Mouse (Mus musculus): ENCODE data around the gene Togaram2. TPM values are rescaled to one million over a fixed set of nuclear protein-coding genes. Genes with fewer than 3 reads are reported as not detected.
A peak's percentile ranks its signal among the peaks of the same experiment; 100 is the strongest.

Gene Togaram2
- total RNA-seq, 2 experiments from 2014 or later: not detected

DNA sequence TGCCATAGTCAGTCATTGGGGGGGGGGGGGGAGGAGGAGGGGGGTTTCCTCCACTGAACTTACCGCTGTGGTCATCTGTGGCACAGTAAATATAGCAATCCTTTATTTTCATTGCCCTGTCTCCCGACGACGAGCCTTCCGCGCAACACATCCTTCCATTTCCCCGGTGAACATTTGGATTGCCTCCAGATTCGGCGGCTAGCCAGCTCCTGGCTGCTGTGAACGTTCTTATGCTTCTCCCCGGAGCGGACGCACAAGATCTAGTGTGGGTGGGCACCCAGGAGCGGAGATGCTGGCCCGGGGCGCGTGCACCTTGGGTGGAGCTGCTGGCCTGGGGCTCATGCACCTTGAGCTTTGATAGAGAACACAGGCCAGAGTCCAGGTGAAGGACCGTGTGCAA lies 1.8 kb downstream of the Togaram2 start:
- no peak for ATAC-seq (replicated peaks; ENCODE audit: poor library complexity, severe bottlenecking)

- ATAC-seq (replicated peaks; ENCODE audit: poor library complexity, severe bottlenecking): no peak
Observed at GRCm38 (mm10) chr17:71681666-71682065, 8.6 kb downstream of the Togaram2 start.

GRCm38 (mm10) chr17:71682379-71682778 lies 9.3 kb downstream of the Togaram2 start:
- ATAC-seq (replicated peaks; ENCODE audit: poor library complexity, severe bottlenecking): no peak

GRCm38 (mm10) chr17:71683281-71683680 lies 10.2 kb downstream of the Togaram2 start:
- no peak for ATAC-seq (replicated peaks; ENCODE audit: poor library complexity, severe bottlenecking)

DNA sequence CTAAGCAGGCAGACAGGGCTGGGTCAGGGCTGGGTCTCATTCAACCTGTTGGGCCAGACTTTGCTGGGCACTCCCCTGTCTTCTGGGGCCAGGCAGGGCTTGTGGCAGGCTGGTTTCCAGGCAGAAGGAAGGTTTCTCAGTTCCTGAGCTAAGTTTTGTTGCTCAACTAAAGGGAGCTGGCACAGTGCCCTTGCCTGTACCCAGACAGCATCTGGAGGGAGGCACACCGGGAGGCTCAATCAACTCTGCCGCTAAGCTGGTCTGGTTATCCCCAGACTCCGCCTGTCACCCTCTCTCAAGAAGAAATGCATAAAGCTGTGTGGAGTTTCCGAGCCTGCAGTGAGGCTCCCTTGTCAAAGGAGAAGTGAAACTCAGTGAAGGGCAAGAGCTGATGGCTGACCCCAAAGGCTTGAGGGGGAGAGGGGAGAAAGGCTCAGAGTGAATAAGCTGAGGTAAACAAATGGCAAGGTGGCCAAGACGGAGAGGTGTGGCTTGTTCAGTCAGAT lies 11.1 kb downstream of the Togaram2 start:
- ATAC-seq (replicated peaks; ENCODE audit: poor library complexity, severe bottlenecking): peak; percentile 89

DNA sequence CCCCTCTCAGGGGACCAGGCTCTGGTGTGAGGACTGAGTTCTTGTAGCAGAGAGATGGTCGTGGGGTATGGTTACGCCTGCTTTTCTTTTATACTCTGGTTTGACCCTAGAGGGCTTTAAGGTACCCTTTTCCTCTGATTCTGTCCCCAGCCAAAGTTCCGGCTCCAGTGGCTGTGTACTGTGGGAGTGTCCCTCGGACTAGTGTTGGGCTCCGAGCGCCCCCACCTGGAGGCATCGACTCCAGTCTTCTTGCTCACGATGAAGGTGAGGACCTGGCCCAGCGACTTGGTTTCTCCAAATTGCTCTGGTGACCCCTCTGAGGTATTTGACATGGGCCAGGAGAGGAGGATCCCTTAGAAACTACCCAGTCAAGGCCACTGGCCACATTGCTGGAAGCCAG lies 14.4 kb downstream of the Togaram2 start:
- ATAC-seq (replicated peaks; ENCODE audit: poor library complexity, severe bottlenecking): no peak

- ATAC-seq (replicated peaks; ENCODE audit: poor library complexity, severe bottlenecking): no peak
Observed at GRCm38 (mm10) chr17:71689903-71690302, 16.8 kb downstream of the Togaram2 start.

GRCm38 (mm10) chr17:71691361-71691875 lies 18.4 kb downstream of the Togaram2 start:
- peak; percentile 57 for ATAC-seq (replicated peaks; ENCODE audit: poor library complexity, severe bottlenecking)

GRCm38 (mm10) chr17:71693313-71693712 lies 20.3 kb downstream of the Togaram2 start:
- peak; percentile 56 for ATAC-seq (replicated peaks; ENCODE audit: poor library complexity, severe bottlenecking)

DNA sequence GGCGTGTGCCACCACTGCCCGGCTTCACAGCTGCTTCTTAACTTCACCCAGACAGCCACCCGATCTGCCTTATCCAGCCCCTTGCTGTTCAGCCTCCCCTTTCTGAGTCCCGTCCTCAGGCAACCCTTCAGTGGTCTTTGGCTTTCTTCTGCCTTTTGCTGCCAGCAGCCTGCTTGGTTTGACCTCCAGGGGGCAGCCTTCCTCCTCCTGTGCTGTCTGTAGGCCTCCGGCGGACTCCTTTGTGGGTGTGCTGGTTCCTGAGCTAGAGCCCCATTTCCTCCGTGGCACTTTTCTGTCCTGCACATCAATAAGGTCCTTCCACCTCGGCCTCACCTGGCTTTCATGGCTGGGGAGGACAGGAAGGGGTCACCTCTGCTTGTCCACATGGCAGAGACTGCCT lies 20.7 kb downstream of the Togaram2 start:
- ATAC-seq (replicated peaks; ENCODE audit: poor library complexity, severe bottlenecking): no peak; the same call in 1 of the 2 replicates

- no peak for ATAC-seq (replicated peaks; ENCODE audit: poor library complexity, severe bottlenecking)
Observed at GRCm38 (mm10) chr17:71695151-71695550, 22.1 kb downstream of the Togaram2 start.

- ATAC-seq (replicated peaks; ENCODE audit: poor library complexity, severe bottlenecking): no peak
Observed at GRCm38 (mm10) chr17:71695716-71696315, 22.8 kb downstream of the Togaram2 start.

- no peak for ATAC-seq (replicated peaks; ENCODE audit: poor library complexity, severe bottlenecking)
Observed at GRCm38 (mm10) chr17:71696396-71696795, 23.3 kb downstream of the Togaram2 start.

DNA sequence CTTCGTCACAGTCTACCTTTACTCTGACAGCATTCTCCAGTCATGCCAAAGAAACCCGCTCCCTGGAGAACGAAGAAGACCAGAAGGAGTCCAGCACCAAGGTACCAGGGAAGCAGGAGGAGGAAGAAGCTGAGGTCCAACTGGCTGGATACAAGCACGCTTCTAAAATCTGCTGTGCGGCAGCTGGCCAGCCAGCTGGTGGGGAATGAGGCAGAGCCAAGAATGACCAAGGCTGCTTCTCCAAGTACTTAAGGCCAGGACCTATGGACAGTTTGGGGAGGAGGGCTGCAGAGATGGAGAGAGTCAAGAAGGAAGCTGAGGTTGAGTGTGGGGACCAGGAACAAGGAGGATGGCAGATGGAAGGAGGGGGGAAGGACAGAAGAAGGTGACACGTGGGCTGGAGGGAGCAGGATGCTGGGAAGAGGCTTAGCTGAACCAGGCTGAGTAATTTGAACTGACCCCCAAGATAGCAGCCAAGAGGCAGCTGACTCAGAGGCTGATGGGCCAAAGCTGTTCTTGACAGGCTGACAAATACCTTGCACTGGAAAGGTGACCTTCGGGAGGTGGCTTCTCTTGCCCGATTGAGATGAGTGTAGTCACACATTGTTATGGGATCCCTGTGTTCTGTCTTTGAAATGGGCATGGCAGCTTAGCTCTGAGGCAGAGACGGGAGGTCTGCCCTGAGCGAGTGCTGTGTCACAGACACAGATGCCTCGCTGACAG lies 25.0 kb downstream of the Togaram2 start:
- no peak for ATAC-seq (replicated peaks; ENCODE audit: poor library complexity, severe bottlenecking)

DNA sequence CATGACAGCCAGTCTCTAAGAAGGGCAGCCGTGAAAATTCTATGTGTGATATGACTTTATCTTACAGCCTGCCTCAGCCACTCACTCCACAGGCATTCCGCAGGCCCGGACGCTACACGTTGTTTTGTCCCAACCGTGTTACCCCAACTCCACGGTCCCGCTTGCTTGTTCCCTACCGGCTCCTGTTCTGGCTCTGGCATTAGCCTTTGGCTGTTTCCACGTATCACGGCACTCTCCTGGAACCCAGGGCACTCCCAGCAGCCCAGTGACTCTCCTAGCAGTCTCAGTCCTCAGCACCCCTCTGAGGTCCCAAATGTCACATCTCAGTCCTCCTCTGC lies 25.5 kb downstream of the Togaram2 start:
- ATAC-seq (replicated peaks; ENCODE audit: poor library complexity, severe bottlenecking): no peak

DNA sequence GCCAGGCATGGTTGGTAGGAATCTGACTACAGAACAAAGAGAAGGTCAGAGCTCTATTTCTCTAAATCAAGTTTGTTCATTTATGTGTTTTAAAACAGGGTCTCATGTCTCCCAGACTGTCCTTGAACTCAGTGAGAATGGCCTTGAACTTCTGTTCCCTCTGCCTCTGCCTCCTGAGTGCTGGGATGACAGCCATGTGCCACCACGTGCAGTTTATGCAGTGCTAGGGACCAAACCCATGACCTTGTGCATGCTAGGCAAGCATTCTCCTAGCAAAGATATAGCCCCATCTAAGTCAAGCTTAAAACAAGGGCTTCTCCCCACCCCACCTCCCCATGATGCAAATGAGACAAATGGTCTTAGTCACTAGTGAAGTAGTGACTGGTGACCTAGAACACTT lies 32.1 kb downstream of the Togaram2 start:
- ATAC-seq (replicated peaks; ENCODE audit: poor library complexity, severe bottlenecking): no peak

DNA sequence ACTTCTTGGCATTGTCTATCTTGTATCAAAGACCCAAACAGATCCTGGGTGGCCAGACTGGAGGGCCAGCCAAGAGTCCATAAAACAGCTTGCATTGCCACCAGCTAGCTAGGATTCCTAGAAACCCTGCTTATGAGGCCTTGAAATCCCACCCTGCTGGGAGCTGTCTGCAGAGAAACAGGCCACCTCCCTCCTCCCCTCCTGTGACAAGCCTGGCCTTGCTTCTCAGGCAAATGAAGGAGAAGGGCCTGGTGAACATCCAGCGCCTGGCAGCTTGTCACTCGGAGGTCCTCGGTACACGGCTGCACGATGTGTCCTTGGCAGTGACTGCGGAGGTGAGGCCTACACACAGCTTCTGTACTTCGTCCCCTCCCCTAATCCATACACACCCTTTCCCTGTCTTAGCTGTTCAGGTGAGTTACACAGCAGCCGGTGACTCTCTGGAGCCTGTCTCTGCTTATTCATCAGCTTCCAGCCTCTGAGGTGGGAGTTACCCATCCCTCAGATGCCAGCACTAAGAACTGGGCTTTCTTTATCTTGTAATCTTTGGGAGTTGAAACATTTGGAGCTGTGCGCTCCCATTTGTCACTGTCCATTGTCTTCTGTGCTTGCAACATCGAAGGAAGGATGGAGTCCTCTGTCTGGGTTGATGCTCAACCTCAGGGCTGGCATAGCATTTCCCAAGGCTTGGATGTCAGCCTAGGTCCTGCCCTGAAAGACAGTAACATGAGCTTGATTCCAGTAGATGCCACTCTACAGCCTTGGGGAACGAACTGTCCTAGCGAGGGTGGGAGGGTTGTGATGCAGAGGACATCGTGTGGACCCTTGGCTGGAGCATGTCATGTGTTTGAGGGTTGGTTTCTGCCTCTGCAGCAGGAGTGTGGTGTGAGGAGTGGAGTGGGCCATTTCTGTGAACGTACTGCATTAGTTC lies 32.8 kb downstream of the Togaram2 start:
- no peak for ATAC-seq (replicated peaks; ENCODE audit: poor library complexity, severe bottlenecking)

DNA sequence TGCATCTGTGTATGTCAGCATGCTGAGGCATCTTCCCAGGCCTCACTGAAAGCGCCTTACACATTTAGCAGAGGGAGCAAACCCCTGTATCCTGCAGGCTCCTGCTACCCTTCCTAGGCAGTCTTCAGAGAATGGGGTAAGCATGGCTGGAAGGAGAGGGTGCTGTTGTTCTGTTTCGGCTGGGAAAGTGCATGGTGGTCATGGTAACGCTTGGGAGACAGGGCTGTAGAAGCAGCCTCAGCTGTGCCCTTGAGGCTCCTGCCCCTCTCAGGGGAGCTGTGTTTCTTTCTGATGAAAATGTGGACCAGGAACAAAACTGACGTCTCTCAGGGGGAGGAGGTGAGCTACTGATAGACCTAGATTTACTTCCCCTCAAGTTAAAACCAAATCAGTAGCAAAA lies 34.7 kb downstream of the Togaram2 start:
- no peak for ATAC-seq (replicated peaks; ENCODE audit: poor library complexity, severe bottlenecking)

DNA sequence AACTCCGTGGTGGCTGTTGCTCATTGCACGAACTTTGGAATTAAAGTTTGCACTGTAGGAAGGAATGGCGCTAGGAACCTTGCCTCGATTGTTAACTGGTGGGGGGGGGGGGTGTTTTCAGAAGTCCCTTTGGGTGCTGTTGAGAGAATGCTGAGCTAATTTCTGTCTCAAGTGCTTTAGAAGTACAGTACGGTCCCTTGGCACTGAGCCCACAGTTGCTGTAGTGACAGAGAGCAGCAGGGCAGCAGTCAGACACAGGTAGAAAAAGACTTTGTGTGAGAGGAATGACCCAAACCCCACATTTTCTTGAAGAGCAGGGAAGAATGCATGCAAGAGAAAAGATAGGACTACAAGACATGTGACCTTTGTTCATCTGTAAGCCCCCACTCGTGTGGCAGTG lies 39.2 kb downstream of the Togaram2 start:
- ATAC-seq (replicated peaks; ENCODE audit: poor library complexity, severe bottlenecking): no peak

- ATAC-seq (replicated peaks; ENCODE audit: poor library complexity, severe bottlenecking): no peak
Observed at GRCm38 (mm10) chr17:71715034-71715433, 42.0 kb downstream of the Togaram2 start.
